In genomic region chr13:10187926-10188325, GRCm38 (mm10) we compare ENCODE assay signal across 23 mouse cellular contexts.
A peak's percentile ranks its signal among the peaks of the same experiment; 100 is the strongest.
DNase-seq lines count a peak whose midpoint lies in the region; ATAC-seq and TF ChIP-seq lines count a peak whose summit lies in the region.
"Had no signal": no experiment of that assay in that cellular context is flagged by ENCODE, and none has a peak within 500 bp of the region (broad histone marks: within the 10 kb centered on the region; RNA-seq: fewer than 3 reads in every experiment).

No protein-coding gene starts in this region.

- no peaks in the 10 kb centered on the region for H3K36me3 ChIP-seq in forebrain, embryonic 15.5 days
- no peaks in the 10 kb centered on the region for H3K36me3 ChIP-seq in forebrain, embryonic 11.5 days (ENCODE audit: control insufficient read depth, insufficient read depth, low read length)
- no peaks in the 10 kb centered on the region for H3K36me3 ChIP-seq in forebrain, postnatal 0 days (ENCODE audit: insufficient read depth)
- H3K36me3 ChIP-seq: embryonic facial prominence, embryonic 12.5 days; heart, embryonic 10.5 days; hindbrain, embryonic 12.5 days had no signal

- 74% methylated on average over 3 of the region's 3 CpGs for WGBS in forebrain, embryonic 15.5 days
- 87% methylated on average over 3 of the region's 3 CpGs for whole genome bisulfite sequencing in forebrain, embryonic 11.5 days
- 64% methylated on average over 3 of the region's 3 CpGs for WGBS in forebrain, postnatal 0 days

- no peak overlapping the region for H3K4me3 ChIP-seq in forebrain, embryonic 15.5 days
- no peak overlapping the region for H3K4me3 ChIP-seq in forebrain, embryonic 11.5 days (ENCODE audit: low read depth, low read length)
- no peak overlapping the region for H3K4me3 ChIP-seq in forebrain, postnatal 0 days (ENCODE audit: low read depth, low read length)
- H3K4me3 ChIP-seq: embryonic facial prominence, embryonic 12.5 days; heart, embryonic 10.5 days; hindbrain, embryonic 12.5 days had no signal

- no peak overlapping the region for H3K4me2 ChIP-seq in forebrain, embryonic 15.5 days (replicated peaks)
- no peak overlapping the region for H3K4me2 ChIP-seq in forebrain, embryonic 11.5 days (ENCODE audit: low read depth, low read length, severe bottlenecking)
- H3K4me2 ChIP-seq in forebrain, postnatal 0 days (ENCODE audit: low read depth), result no peak overlapping the region
- H3K4me2 ChIP-seq: embryonic facial prominence, embryonic 12.5 days; hindbrain, embryonic 12.5 days had no signal

- peak; percentile 59 for ATAC-seq in forebrain, embryonic 15.5 days (replicated peaks)
- ATAC-seq in forebrain, embryonic 11.5 days (replicated peaks; ENCODE audit: low FRiP score), result no peak
- peak; percentile 36; the same call in 1 of the 2 replicates for ATAC-seq in forebrain, postnatal 0 days
- no peak for ATAC-seq in cerebellum, adult (ENCODE audit: insufficient number of reproducible peaks, low FRiP score, low TSS enrichment)
- ATAC-seq: activated CD4-positive, CD25-positive, alpha-beta regulatory T cell, adult 4 months; hindbrain, embryonic 16.5 days; inflammation-experienced regulatory T-cells, adult 6 months; Patski had no signal

- H3K4me1 ChIP-seq in forebrain, embryonic 15.5 days, result no peaks in the 10 kb centered on the region
- H3K4me1 ChIP-seq in forebrain, embryonic 11.5 days (replicated peaks; ENCODE audit: control insufficient read depth, insufficient read depth, low read length), result no peaks in the 10 kb centered on the region
- no peaks in the 10 kb centered on the region for H3K4me1 ChIP-seq in forebrain, postnatal 0 days (ENCODE audit: insufficient read depth)
- H3K4me1 ChIP-seq: embryonic facial prominence, embryonic 12.5 days; heart, embryonic 10.5 days; hindbrain, embryonic 12.5 days had no signal

- H3K27ac ChIP-seq in forebrain, embryonic 15.5 days (replicated peaks), result no peak overlapping the region
- no peak overlapping the region for H3K27ac ChIP-seq in forebrain, embryonic 11.5 days (ENCODE audit: low read depth, low read length)
- no peak overlapping the region for H3K27ac ChIP-seq in forebrain, postnatal 0 days (ENCODE audit: low read depth, low read length)
- H3K27ac ChIP-seq: embryonic facial prominence, embryonic 12.5 days; heart, embryonic 10.5 days; hindbrain, embryonic 12.5 days had no signal

- no peak for TF ChIP-seq POLR2A in brain, embryonic 14.5 days (IDR thresholded peaks at IDR 0.05; ENCODE audit: borderline replicate concordance, extremely low read depth, insufficient read depth, insufficient read length, poor library complexity, severe bottlenecking)

- TF ChIP-seq CTCF in brain, embryonic 14.5 days (IDR thresholded peaks at IDR 0.05; ENCODE audit: borderline replicate concordance, extremely low read depth, insufficient read depth, insufficient read length), result no peak
- TF ChIP-seq CTCF in forebrain, postnatal 0 days (IDR thresholded peaks at IDR 0.05; ENCODE audit: low read depth), result no peak

- H3K9ac ChIP-seq in forebrain, embryonic 15.5 days (replicated peaks), result no peak overlapping the region
- no peak overlapping the region for H3K9ac ChIP-seq in forebrain, embryonic 11.5 days (ENCODE audit: low read length)
- no peak overlapping the region for H3K9ac ChIP-seq in forebrain, postnatal 0 days
- H3K9ac ChIP-seq: embryonic facial prominence, embryonic 12.5 days; hindbrain, embryonic 12.5 days had no signal

- DNase-seq in forebrain, embryonic 11.5 days (ENCODE audit: low spot score), result no peak
- DNase-seq in right cerebral cortex, postnatal 10 days (ENCODE audit: low spot score in 2 of 2), result peak; percentile 31 to 41
- DNase-seq in right cerebral cortex, postnatal 25 days, result no peak
- peak; percentile 71 for DNase-seq in brain, embryonic 14.5 days (ENCODE audit: low read depth)
- peak; percentile 74 for DNase-seq in forebrain, postnatal 0 days
- DNase-seq: adrenal gland, postnatal 14 days; cerebellum, adult 11-12 months; cerebellum, adult 9-10 months; cerebellum, postnatal 25 days; gastrocnemius, postnatal 36 days; heart, adult 18-20 months; heart, postnatal 10 days; heart, postnatal 4 days had no signal

- no peaks in the 10 kb centered on the region for H3K27me3 ChIP-seq in forebrain, embryonic 15.5 days
- H3K27me3 ChIP-seq in forebrain, embryonic 11.5 days (ENCODE audit: control insufficient read depth, insufficient read depth, low read length), result no peaks in the 10 kb centered on the region
- H3K27me3 ChIP-seq in forebrain, postnatal 0 days (ENCODE audit: insufficient read depth, low read length), result no peaks in the 10 kb centered on the region
- H3K27me3 ChIP-seq: CH12.LX; embryonic facial prominence, embryonic 12.5 days; hindbrain, embryonic 12.5 days had no signal

- H3K9me3 ChIP-seq in forebrain, embryonic 15.5 days, result no peaks in the 10 kb centered on the region
- H3K9me3 ChIP-seq in forebrain, embryonic 11.5 days (ENCODE audit: control insufficient read depth, low read length), result no peaks in the 10 kb centered on the region
- no peaks in the 10 kb centered on the region for H3K9me3 ChIP-seq in forebrain, postnatal 0 days (ENCODE audit: low read length)
- H3K9me3 ChIP-seq: embryonic facial prominence, embryonic 12.5 days; heart, embryonic 10.5 days; hindbrain, embryonic 12.5 days had no signal

Comparison
In these comparisons a context has a peak if more than half of its experiments do, and no peak if none do; other contexts are left out.
1. ATAC-seq: peak in forebrain, embryonic 15.5 days (single experiment) and forebrain, postnatal 0 days (single experiment); none in forebrain, embryonic 11.5 days (single experiment) and cerebellum, adult (single experiment).
2. DNase-seq: peak in right cerebral cortex, postnatal 10 days (2 of 2), brain, embryonic 14.5 days (single experiment) and forebrain, postnatal 0 days (single experiment); none in forebrain, embryonic 11.5 days (single experiment) and right cerebral cortex, postnatal 25 days (single experiment).